Mouse (Mus musculus): Measurements from ENCODE around the gene Rps19. TPM values are rescaled to one million over a fixed set of nuclear protein-coding genes. Genes with fewer than 3 reads are reported as not detected.
"Not testable (repeated sequence)": the region's sequence is repeated elsewhere in the genome, so short reads cannot be mapped to it uniquely, and the experiment has no call there.

The Rps19 gene
- total RNA-seq, 1 experiment: 2,786 TPM

DNA sequence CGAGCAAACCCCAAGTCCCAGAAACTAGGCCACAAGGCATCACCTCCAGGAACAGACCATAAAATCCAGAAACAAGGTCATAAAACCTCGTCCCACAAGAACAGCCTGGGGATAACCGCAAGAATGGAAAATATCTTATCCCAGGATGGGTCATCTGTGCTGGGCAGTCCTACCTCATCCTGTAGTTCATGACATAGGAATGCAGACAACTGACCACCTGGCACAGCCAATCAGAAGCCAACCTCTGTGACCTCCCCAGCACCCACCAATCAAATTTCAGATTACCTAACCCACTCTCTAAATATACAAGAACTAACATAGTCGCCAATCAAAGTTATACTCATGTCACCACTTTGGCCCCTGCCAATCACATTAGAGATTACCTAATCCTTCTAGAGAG lies 43.2 kb upstream of the Rps19 start:
- Histone ChIP-seq H3K9me3 (ENCODE audit: control insufficient read depth, insufficient read depth, low read depth, low read length) (no peaks in the 10 kb centered on the region), H3K27ac (ENCODE audit: insufficient read depth, low read depth, low read length, poor library complexity, severe bottlenecking) (no peak overlapping the region), H3K4me3 (ENCODE audit: insufficient read depth in 1 of 2, low read depth in 1 of 2, low read length in 2 of 2, poor library complexity in 1 of 2, severe bottlenecking in 1 of 2) (no peak overlapping the region), H3K9ac (ENCODE audit: insufficient read depth, low read depth, low read length, poor library complexity, severe bottlenecking) (no peak overlapping the region), H3K36me3 (ENCODE audit: control insufficient read depth, insufficient read depth, low read length, poor library complexity, severe bottlenecking) (no peaks in the 10 kb centered on the region), H3K4me1 (ENCODE audit: control insufficient read depth in 2 of 2, insufficient read depth in 2 of 2, low read length in 2 of 2, poor library complexity in 1 of 2) (peaks cover 0 to 13% of the 10 kb centered on the region in 2 experiments; a peak in 2 of 4 replicates)
- TF ChIP-seq HCFC1 (IDR thresholded peaks at IDR 0.05; ENCODE audit: borderline replicate concordance, insufficient read depth, low read length): no peak
- no peak for TF ChIP-seq ZNF384 (IDR thresholded peaks at IDR 0.05; ENCODE audit: low read depth, low read length)
- TF ChIP-seq CHD2 (IDR thresholded peaks at IDR 0.05; ENCODE audit: low read depth, low read length): no peak
- TF ChIP-seq MAFK (IDR thresholded peaks at IDR 0.05; ENCODE audit: insufficient read depth, low read depth, low read length): no peak
- no peak for TF ChIP-seq ZC3H11A (IDR thresholded peaks at IDR 0.05; ENCODE audit: borderline replicate concordance, low read depth, low read length)
- no peak for DNase-seq (ENCODE audit: low read depth, low spot score)
- in situ Hi-C loops (cut with MboI; ENCODE audit: low sequenced_read_pairs in 2 of 2, unreplicated experiment in 2 of 2): loop anchor here in 1 of 2 experiments (10.0 kb wide), 1 partner anchor 124 kb away; no protein-coding TSS in a partner anchor

DNA sequence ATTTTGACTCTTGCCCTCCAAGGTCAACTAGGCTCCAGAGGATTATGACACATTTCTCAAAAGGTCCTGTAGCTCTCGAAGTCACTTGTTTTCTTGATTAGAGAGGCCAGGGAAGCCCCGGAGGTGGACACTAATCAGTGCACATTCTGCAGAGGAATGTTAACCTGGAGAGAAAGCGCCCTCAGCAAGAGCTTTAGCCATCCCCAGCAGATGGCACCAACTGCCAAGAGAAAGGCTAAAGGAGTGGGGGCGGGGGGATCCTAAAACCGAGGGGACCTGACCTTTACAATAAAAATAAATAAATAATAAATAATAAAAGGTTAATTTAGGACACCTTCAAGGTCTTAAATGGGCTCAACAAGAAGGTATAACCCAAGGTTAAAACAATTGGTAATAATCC lies 40.0 kb upstream of the Rps19 start:
- Histone ChIP-seq H3K27ac (ENCODE audit: insufficient read depth, low read depth, low read length, poor library complexity, severe bottlenecking) (no peak overlapping the region), H3K4me3 (ENCODE audit: insufficient read depth in 1 of 2, low read depth in 1 of 2, low read length in 2 of 2, poor library complexity in 1 of 2, severe bottlenecking in 1 of 2) (no peak overlapping the region), H3K4me1 (ENCODE audit: control insufficient read depth in 2 of 2, insufficient read depth in 2 of 2, low read length in 2 of 2, poor library complexity in 1 of 2) (peaks cover 0 to 11% of the 10 kb centered on the region in 2 experiments; a peak in 2 of 4 replicates), H3K9ac (ENCODE audit: insufficient read depth, low read depth, low read length, poor library complexity, severe bottlenecking) (no peak overlapping the region), H3K9me3 (ENCODE audit: control insufficient read depth, insufficient read depth, low read depth, low read length) (no peaks in the 10 kb centered on the region), H3K36me3 (ENCODE audit: control insufficient read depth, insufficient read depth, low read length, poor library complexity, severe bottlenecking) (no peaks in the 10 kb centered on the region)
- in situ Hi-C loops (cut with MboI; ENCODE audit: low sequenced_read_pairs in 2 of 2, unreplicated experiment in 2 of 2): loop anchor here in 1 of 2 experiments (10.0 kb wide), 1 partner anchor 121 kb away; no protein-coding TSS in a partner anchor
- DNase-seq (ENCODE audit: low read depth, low spot score): no peak
- TF ChIP-seq ZC3H11A (IDR thresholded peaks at IDR 0.05; ENCODE audit: borderline replicate concordance, low read depth, low read length) (no peak), HCFC1 (IDR thresholded peaks at IDR 0.05; ENCODE audit: borderline replicate concordance, insufficient read depth, low read length) (no peak), CHD2 (IDR thresholded peaks at IDR 0.05; ENCODE audit: low read depth, low read length) (no peak), MAFK (IDR thresholded peaks at IDR 0.05; ENCODE audit: insufficient read depth, low read depth, low read length) (no peak), ZNF384 (IDR thresholded peaks at IDR 0.05; ENCODE audit: low read depth, low read length) (no peak)

DNA sequence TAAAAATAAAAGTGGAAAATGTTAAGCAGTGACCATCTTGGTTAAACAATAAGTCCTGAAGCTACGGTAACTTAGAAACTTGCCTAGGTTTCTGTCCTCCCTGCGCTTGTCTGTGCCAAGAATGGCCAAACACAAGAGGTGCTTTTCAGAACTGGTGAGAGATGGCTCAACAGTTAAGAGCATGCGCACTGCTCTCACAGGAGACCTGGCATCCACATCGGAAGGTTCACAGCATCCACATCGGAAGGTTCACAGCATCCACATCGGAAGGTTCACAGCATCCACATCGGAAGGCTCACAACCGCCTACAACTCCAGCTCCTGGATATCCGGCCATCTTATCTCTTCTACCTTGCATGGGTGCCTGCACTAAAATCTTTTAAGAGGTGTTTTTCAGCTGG lies 39.0 kb upstream of the Rps19 start:
- TF ChIP-seq ZNF384 (IDR thresholded peaks at IDR 0.05; ENCODE audit: low read depth, low read length) (no peak), ZC3H11A (IDR thresholded peaks at IDR 0.05; ENCODE audit: borderline replicate concordance, low read depth, low read length) (no peak), CHD2 (IDR thresholded peaks at IDR 0.05; ENCODE audit: low read depth, low read length) (no peak), HCFC1 (IDR thresholded peaks at IDR 0.05; ENCODE audit: borderline replicate concordance, insufficient read depth, low read length) (no peak)
- no peak overlapping the region for H3K27ac ChIP-seq (ENCODE audit: insufficient read depth, low read depth, low read length, poor library complexity, severe bottlenecking)
- H3K9ac ChIP-seq (ENCODE audit: insufficient read depth, low read depth, low read length, poor library complexity, severe bottlenecking): no peak overlapping the region; the same call in 1 of the 2 replicates
- no peak for DNase-seq (ENCODE audit: low read depth, low spot score)
- H3K9me3 ChIP-seq (ENCODE audit: control insufficient read depth, insufficient read depth, low read depth, low read length): no peaks in the 10 kb centered on the region
- H3K4me3 ChIP-seq (ENCODE audit: insufficient read depth in 1 of 2, low read depth in 1 of 2, low read length in 2 of 2, poor library complexity in 1 of 2, severe bottlenecking in 1 of 2): 0 out of 4 replicates have a peak overlapping the region, but pooled peaks of 1 of the 2 experiments have one; percentile 30
- in situ Hi-C loops (cut with MboI; ENCODE audit: low sequenced_read_pairs in 2 of 2, unreplicated experiment in 2 of 2): loop anchor here in 1 of 2 experiments (10.0 kb wide), 1 partner anchor 120 kb away; no protein-coding TSS in a partner anchor
- peaks cover 2 to 9% of the 10 kb centered on the region in 2 experiments; a peak in 2 of 4 replicates for H3K4me1 ChIP-seq (ENCODE audit: control insufficient read depth in 2 of 2, insufficient read depth in 2 of 2, low read length in 2 of 2, poor library complexity in 1 of 2)
- H3K36me3 ChIP-seq (ENCODE audit: control insufficient read depth, insufficient read depth, low read length, poor library complexity, severe bottlenecking): no peaks in the 10 kb centered on the region

DNA sequence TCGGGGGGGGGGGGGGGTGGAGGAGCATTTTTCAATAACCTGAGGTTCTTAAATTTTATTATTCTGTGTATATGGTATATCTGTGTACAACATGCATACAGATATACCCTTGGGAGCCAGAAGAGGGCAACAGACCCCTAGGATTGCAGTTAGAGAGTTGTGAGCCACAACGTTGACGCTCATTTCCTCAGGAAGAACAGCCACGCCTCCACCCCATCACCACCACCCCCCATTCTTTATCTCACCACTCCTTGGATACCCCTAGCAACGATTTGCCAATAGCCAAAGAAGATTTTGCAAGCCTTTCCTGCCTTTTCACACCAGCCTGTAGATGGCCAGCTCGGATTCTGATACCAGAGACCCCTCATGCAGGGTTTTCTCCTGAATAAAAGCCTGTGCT lies 38.5 kb upstream of the Rps19 start:
- Histone ChIP-seq H3K9me3 (ENCODE audit: control insufficient read depth, insufficient read depth, low read depth, low read length) (no peaks in the 10 kb centered on the region), H3K9ac (ENCODE audit: insufficient read depth, low read depth, low read length, poor library complexity, severe bottlenecking) (no peak overlapping the region; the same call in 1 of the 2 replicates), H3K36me3 (ENCODE audit: control insufficient read depth, insufficient read depth, low read length, poor library complexity, severe bottlenecking) (no peaks in the 10 kb centered on the region), H3K4me1 (ENCODE audit: control insufficient read depth in 2 of 2, insufficient read depth in 2 of 2, low read length in 2 of 2, poor library complexity in 1 of 2) (peaks cover 6% of the 10 kb centered on the region in 2 experiments; a peak in 3 of 4 replicates), H3K27ac (ENCODE audit: insufficient read depth, low read depth, low read length, poor library complexity, severe bottlenecking) (no peak overlapping the region), H3K4me3 (ENCODE audit: insufficient read depth in 1 of 2, low read depth in 1 of 2, low read length in 2 of 2, poor library complexity in 1 of 2, severe bottlenecking in 1 of 2) (no peak overlapping the region)
- DNase-seq (ENCODE audit: low read depth, low spot score): peak; percentile 81
- TF ChIP-seq HCFC1 (IDR thresholded peaks at IDR 0.05; ENCODE audit: borderline replicate concordance, insufficient read depth, low read length) (no peak), ZC3H11A (IDR thresholded peaks at IDR 0.05; ENCODE audit: borderline replicate concordance, low read depth, low read length) (peak; percentile 63)
- in situ Hi-C loops (cut with MboI; ENCODE audit: low sequenced_read_pairs in 2 of 2, unreplicated experiment in 2 of 2): loop anchor here in 1 of 2 experiments (10.0 kb wide), 1 partner anchor 119 kb away; no protein-coding TSS in a partner anchor

DNA sequence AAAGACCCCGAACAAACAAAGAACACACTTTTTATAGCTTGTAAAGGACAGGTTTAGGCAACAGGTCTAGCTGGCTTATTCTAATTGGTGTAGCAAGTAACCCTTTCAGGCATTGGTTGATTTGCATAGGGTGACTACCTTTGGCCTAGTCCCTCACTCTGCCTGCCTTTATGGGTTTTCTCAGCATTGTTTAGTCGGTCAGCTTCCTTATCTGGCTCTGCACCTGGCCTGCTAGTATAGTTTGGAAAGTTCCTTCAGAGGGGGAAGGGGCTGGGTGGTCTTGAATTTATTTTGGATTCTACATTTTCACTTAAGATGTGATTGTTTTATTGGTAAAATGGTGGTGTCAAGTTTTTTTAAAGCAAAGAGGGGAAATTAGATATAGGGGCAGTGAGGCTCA lies 37.6 kb upstream of the Rps19 start:
- not testable (repeated sequence) for H3K4me3 ChIP-seq (ENCODE audit: insufficient read depth in 1 of 2, low read depth in 1 of 2, low read length in 2 of 2, poor library complexity in 1 of 2, severe bottlenecking in 1 of 2); H3K9ac ChIP-seq (ENCODE audit: insufficient read depth, low read depth, low read length, poor library complexity, severe bottlenecking); H3K36me3 ChIP-seq (ENCODE audit: control insufficient read depth, insufficient read depth, low read length, poor library complexity, severe bottlenecking); H3K27ac ChIP-seq (ENCODE audit: insufficient read depth, low read depth, low read length, poor library complexity, severe bottlenecking); H3K9me3 ChIP-seq (ENCODE audit: control insufficient read depth, insufficient read depth, low read depth, low read length); DNase-seq (ENCODE audit: low read depth, low spot score)
- in situ Hi-C loops (cut with MboI; ENCODE audit: low sequenced_read_pairs in 2 of 2, unreplicated experiment in 2 of 2): loop anchor here in 1 of 2 experiments (10.0 kb wide), 1 partner anchor 118 kb away; no protein-coding TSS in a partner anchor
- peaks cover 6 to 11% of the 10 kb centered on the region in 2 experiments; a peak in 3 of 4 replicates for H3K4me1 ChIP-seq (ENCODE audit: control insufficient read depth in 2 of 2, insufficient read depth in 2 of 2, low read length in 2 of 2, poor library complexity in 1 of 2)

All from ES-E14 (cell line).